Mouse (Mus musculus) embryo, embryonic 9.5 days (tissue): Measurements from ENCODE around the gene Rhobtb1.

ENCODE experiments used
- DNase-seq: peaks from one replicate; pipeline ENCODE4 v3.0.0-alpha.2; 2017; ENCODE audit errors: extremely low spot score

Rhobtb1 gene

GRCm38 (mm10) chr10:69323986-69324385 is 172.8 kb downstream of the Rhobtb1 start:
- no peak for DNase-seq

- DNase-seq, result no peak
Observed at GRCm38 (mm10) chr10:69324816-69325215, 173.6 kb downstream of the Rhobtb1 start.

GRCm38 (mm10) chr10:69326433-69326832 is 175.2 kb downstream of the Rhobtb1 start:
- DNase-seq, result no peak

GRCm38 (mm10) chr10:69327362-69327761 is 176.1 kb downstream of the Rhobtb1 start:
- DNase-seq, result no peak

GRCm38 (mm10) chr10:69328029-69328655 is 176.9 kb downstream of the Rhobtb1 start:
- DNase-seq, result no peak

GRCm38 (mm10) chr10:69328656-69329046 is 177.4 kb downstream of the Rhobtb1 start:
- DNase-seq, result no peak

GRCm38 (mm10) chr10:69331231-69331630 is 180.0 kb downstream of the Rhobtb1 start:
- no peak for DNase-seq

GRCm38 (mm10) chr10:69333212-69333611 is 182.0 kb downstream of the Rhobtb1 start:
- no peak for DNase-seq

- DNase-seq, result no peak
Observed at GRCm38 (mm10) chr10:69334271-69335194, 183.3 kb downstream of the Rhobtb1 start.

- no peak for DNase-seq
Observed at GRCm38 (mm10) chr10:69335195-69335536, 183.9 kb downstream of the Rhobtb1 start.

- DNase-seq, result no peak
Observed at GRCm38 (mm10) chr10:69335611-69336010, 184.4 kb downstream of the Rhobtb1 start.

GRCm38 (mm10) chr10:69336219-69336618 is 185.0 kb downstream of the Rhobtb1 start:
- no peak for DNase-seq

- DNase-seq, result no peak
Observed at GRCm38 (mm10) chr10:69340001-69340400, 188.8 kb downstream of the Rhobtb1 start.
